Mouse (Mus musculus) liver, embryonic 16.5 days (tissue): Measurements from ENCODE around the gene Serping1. TPM values are rescaled to one million over a fixed set of nuclear protein-coding genes. Genes with fewer than 3 reads are reported as not detected.

ENCODE experiments used
- ATAC-seq: fragments of 200-750 bp; cut with Nextera tagmentation; 2 replicates; pipeline ENCODE4 v1.8.0; 2017; ENCODE audit warnings: low read depth, mild to moderate bottlenecking, moderate number of reproducible peaks, moderate library complexity
- H3K27ac ChIP-seq: fragments of 300-500 bp; sonication (generic); 2 replicates; pipeline ENCODE4 v1.5.1; 2014; ENCODE audit warnings: mild to moderate bottlenecking, low read length
- H3K27me3 ChIP-seq: fragments of 300-500 bp; sonication (generic); 2 replicates; pipeline ENCODE4 v1.6.1; 2014; ENCODE audit warnings: low read depth, low read length, mixed read lengths; ENCODE audit not compliant: control insufficient read depth, insufficient read depth
- H3K36me3 ChIP-seq: fragments of 300-500 bp; sonication (generic); 2 replicates; pipeline ENCODE4 v1.6.1; 2014; ENCODE audit warnings: mild to moderate bottlenecking; ENCODE audit not compliant: control insufficient read depth, insufficient read depth
- H3K4me1 ChIP-seq: fragments of 300-500 bp; sonication (generic); 2 replicates; pipeline ENCODE4 v1.6.1; 2014; ENCODE audit warnings: low read depth, low read length, mixed read lengths; ENCODE audit not compliant: control insufficient read depth
- H3K4me2 ChIP-seq: fragments of 300-500 bp; sonication (generic); 2 replicates; pipeline ENCODE4 v1.6.1; 2014; ENCODE audit warnings: low read depth, low read length, mixed read lengths
- H3K4me3 ChIP-seq: fragments of 300-500 bp; sonication (generic); 2 replicates; pipeline ENCODE4 v1.5.1; 2014; ENCODE audit warnings: low read depth, mild to moderate bottlenecking, low read length
- H3K9ac ChIP-seq: fragments of 300-500 bp; sonication (generic); 2 replicates; pipeline ENCODE4 v1.6.1; 2014; ENCODE audit warnings: low read depth, low read length
- H3K9me3 ChIP-seq: fragments of 300-500 bp; sonication (generic); replicated peaks from 2 replicates; pipeline ENCODE4 v1.6.1; 2016; ENCODE audit warnings: low read length; ENCODE audit not compliant: control insufficient read depth
- WGBS: fragments of 180-500 bp; shearing (Covaris S2); extraction: QIAGEN DNeasy Blood & Tissue Kit; methylation state at CpG from one replicate; pipeline ENCODE4 v1.1.7; 2014; ENCODE audit not compliant: insufficient replicate concordance; 5-methylcytosine and 5-hydroxymethylcytosine counted together
- polyA plus RNA-seq: library from polyadenylated mRNA; unstranded; fragments of >200 nt; fragmentation: Nextera tagmentation; extraction: Ambion mirVana; gene quantifications from 2 replicates; pipeline ENCODE4 v1.2.1, GENCODE M21; 2015

Serping1 gene
- polyA plus RNA-seq, 1 experiment from 2014 or later, result 133 TPM

DNA sequence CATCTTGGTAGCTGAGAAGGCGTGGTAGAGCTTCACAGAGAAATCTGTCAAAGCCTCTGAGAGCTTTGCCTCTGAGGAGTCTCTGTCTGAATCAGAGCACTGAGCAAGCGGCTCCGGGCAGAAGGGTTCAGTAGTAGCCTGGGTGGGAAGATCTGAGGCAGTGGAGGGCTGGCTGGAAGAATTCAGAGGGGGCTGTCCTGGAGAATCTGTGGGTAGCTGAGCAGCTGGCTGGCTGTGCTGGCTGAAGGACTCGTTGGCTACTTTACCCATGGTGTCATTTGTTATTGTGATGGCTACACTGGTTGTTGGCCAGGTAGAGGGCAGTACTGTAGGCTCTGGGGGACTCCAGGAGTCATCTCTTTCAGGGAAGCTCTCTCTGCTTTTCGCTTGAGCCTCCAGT lies 2.0 kb downstream of the Serping1 start:
- no peak for ATAC-seq
- Histone ChIP-seq H3K9ac (no peak overlapping the region), H3K27me3 (peaks cover 17% of the 10 kb centered on the region), H3K9me3 (no peaks in the 10 kb centered on the region), H3K27ac (no peak overlapping the region), H3K4me2 (no peak overlapping the region), H3K4me1 (no peaks in the 10 kb centered on the region; the same call in none of the 2 replicates), H3K36me3 (no peaks in the 10 kb centered on the region), H3K4me3 (no peak overlapping the region)
- 59% methylated on average over 5 of the region's 5 CpGs for WGBS

DNA sequence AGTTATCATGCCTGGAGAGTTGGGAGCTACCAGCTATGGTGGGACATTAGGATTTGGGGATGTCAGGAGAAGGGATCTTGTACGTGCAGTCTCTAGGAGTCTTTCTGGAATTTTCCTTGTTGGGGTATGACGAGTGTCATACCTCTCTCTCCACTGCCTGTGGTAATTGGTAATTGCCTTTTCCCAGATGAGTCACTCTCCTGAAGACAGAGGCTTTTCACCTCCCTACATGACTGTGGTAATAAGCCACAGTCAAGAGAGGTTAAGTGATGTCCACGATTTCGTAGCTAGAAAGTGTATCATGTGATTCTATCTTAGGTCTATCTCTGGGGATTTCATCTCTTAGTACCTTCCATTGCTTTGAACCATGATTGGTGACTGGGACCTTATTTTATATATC lies 2.8 kb downstream of the Serping1 start:
- Histone ChIP-seq H3K4me2 (no peak overlapping the region), H3K4me3 (no peak overlapping the region), H3K9ac (no peak overlapping the region), H3K9me3 (no peaks in the 10 kb centered on the region), H3K4me1 (no peaks in the 10 kb centered on the region; the same call in none of the 2 replicates), H3K27ac (no peak overlapping the region), H3K36me3 (no peaks in the 10 kb centered on the region), H3K27me3 (peaks cover 14% of the 10 kb centered on the region)
- WGBS, result 64% methylated on average over 4 of the region's 4 CpGs
- ATAC-seq, result no peak

DNA sequence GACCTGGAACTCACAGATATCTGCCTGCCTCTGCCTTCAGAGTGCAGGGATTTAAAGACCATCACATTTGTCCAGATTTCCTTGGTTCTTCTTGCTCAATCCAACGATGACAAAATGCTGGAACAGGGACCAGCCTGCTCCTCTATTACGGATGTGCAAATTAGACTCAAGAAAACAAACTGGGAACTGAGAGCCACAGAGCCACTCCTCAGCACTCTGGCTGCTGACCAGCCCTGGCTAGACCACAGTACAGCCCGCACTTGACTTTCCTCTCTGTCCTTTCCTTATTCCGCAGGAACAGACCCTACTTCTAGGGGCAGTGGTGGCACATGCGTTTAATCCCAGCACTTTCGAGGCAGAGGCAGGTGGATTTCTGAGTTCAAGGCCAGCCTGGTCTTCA lies 4.7 kb downstream of the Serping1 start:
- Histone ChIP-seq H3K9me3 (no peaks in the 10 kb centered on the region), H3K4me3 (no peak overlapping the region), H3K9ac (no peak overlapping the region), H3K27me3 (peaks cover 10% of the 10 kb centered on the region), H3K36me3 (no peaks in the 10 kb centered on the region), H3K4me2 (no peak overlapping the region), H3K4me1 (no peaks in the 10 kb centered on the region; the same call in none of the 2 replicates), H3K27ac (no peak overlapping the region)
- no peak for ATAC-seq
- 51% methylated on average over 6 of the region's 6 CpGs for WGBS

- Histone ChIP-seq H3K27me3 (no peaks in the 10 kb centered on the region; the same call in 1 of the 2 replicates), H3K4me2 (no peak overlapping the region), H3K36me3 (no peaks in the 10 kb centered on the region), H3K9ac (no peak overlapping the region), H3K9me3 (no peaks in the 10 kb centered on the region), H3K4me1 (no peaks in the 10 kb centered on the region; the same call in 1 of the 2 replicates), H3K27ac (no peak overlapping the region), H3K4me3 (no peak overlapping the region)
- WGBS, result 18% methylated on average over 1 of the region's 1 CpGs
- ATAC-seq, result no peak
These were observed 12.4 kb downstream of the Serping1 start for GRCm38 (mm10) chr2:84762818-84763217.

GRCm38 (mm10) chr2:84762295-84762694 lies 12.9 kb downstream of the Serping1 start:
- no peak overlapping the region for H3K9ac ChIP-seq
- ATAC-seq, result no peak
- WGBS, result 47% methylated on average over 4 of the region's 4 CpGs
- H3K9me3 ChIP-seq, result no peaks in the 10 kb centered on the region
- H3K27me3 ChIP-seq, result no peaks in the 10 kb centered on the region; the same call in 1 of the 2 replicates
- no peaks in the 10 kb centered on the region for H3K36me3 ChIP-seq
- H3K4me2 ChIP-seq, result no peak overlapping the region
- H3K4me1 ChIP-seq, result no peaks in the 10 kb centered on the region; the same call in 1 of the 2 replicates
- 0 out of 2 replicates have a peak overlapping the region, but pooled peaks have one; percentile 30 for H3K27ac ChIP-seq
- no peak overlapping the region for H3K4me3 ChIP-seq

- Histone ChIP-seq H3K27me3 (no peaks in the 10 kb centered on the region; the same call in 1 of the 2 replicates), H3K4me3 (no peak overlapping the region), H3K36me3 (no peaks in the 10 kb centered on the region), H3K27ac (peak overlapping the region; percentile 30; the same call in 1 of the 2 replicates), H3K4me2 (no peak overlapping the region), H3K9ac (no peak overlapping the region), H3K9me3 (no peaks in the 10 kb centered on the region), H3K4me1 (no peaks in the 10 kb centered on the region; the same call in 1 of the 2 replicates)
- WGBS, result 40% methylated on average over 1 of the region's 1 CpGs
- ATAC-seq, result peak; percentile 38; the same call in 1 of the 2 replicates
These were observed 13.4 kb downstream of the Serping1 start for GRCm38 (mm10) chr2:84761840-84762239.

DNA sequence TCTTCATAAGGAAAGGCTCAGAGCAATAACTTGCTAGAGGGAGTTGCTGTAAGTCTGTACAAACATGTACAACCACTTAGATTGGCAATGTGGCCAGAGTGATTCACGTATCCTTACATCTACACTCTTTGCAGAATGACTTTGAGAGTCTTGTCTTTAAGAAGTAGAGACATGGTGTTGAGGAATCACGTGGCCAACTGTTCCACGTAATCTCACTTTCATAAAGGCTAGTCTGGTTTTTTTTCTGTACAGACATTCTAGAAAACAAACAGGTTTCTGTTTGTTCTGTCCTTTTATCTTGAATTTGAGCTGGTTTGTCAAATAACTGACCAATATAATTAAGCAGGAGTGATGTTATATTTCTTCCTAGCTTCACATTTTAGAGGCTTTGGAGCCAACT lies 13.9 kb downstream of the Serping1 start:
- no peak for ATAC-seq
- Histone ChIP-seq H3K27ac (peak overlapping the region; percentile 15; the same call in 1 of the 2 replicates), H3K36me3 (no peaks in the 10 kb centered on the region), H3K4me3 (no peak overlapping the region), H3K9ac (no peak overlapping the region), H3K4me2 (no peak overlapping the region), H3K9me3 (no peaks in the 10 kb centered on the region), H3K4me1 (no peaks in the 10 kb centered on the region; the same call in 1 of the 2 replicates), H3K27me3 (no peaks in the 10 kb centered on the region; the same call in 1 of the 2 replicates)
- 58% methylated on average over 3 of the region's 3 CpGs for WGBS

DNA sequence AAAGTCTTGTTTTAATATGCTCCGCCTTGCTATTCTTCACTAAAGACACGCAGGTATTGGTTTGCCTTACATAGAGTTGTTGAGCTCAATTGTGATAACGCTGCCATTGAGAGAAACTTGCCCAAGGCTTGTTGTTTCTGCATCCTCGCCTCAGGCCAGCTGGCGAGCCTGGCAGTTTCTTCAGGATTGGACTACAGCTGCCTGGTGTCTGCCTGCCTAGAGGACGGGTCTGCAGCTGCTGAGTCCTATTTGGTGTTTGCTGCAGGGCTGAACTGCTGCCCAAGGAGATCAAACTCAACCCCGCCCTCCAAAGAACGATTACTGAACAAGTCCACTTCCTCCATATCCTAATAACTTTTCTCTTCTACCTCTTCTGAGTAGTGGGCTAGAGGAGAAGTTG lies 14.5 kb downstream of the Serping1 start:
- Histone ChIP-seq H3K4me1 (no peaks in the 10 kb centered on the region; the same call in 1 of the 2 replicates), H3K9me3 (no peaks in the 10 kb centered on the region), H3K4me2 (no peak overlapping the region), H3K4me3 (no peak overlapping the region), H3K27me3 (no peaks in the 10 kb centered on the region; the same call in 1 of the 2 replicates), H3K36me3 (no peaks in the 10 kb centered on the region), H3K9ac (no peak overlapping the region), H3K27ac (no peak overlapping the region)
- WGBS, result 61% methylated on average over 8 of the region's 8 CpGs
- ATAC-seq, result no peak

GRCm38 (mm10) chr2:84758542-84759127 lies 16.6 kb downstream of the Serping1 start:
- no peak overlapping the region for H3K9ac ChIP-seq
- no peak overlapping the region for H3K4me2 ChIP-seq
- no peak overlapping the region for H3K4me3 ChIP-seq
- WGBS, result 0% methylated on average over 2 of the region's 2 CpGs
- peak; percentile 31; the same call in 1 of the 2 replicates for ATAC-seq
- no peaks in the 10 kb centered on the region for H3K9me3 ChIP-seq
- H3K36me3 ChIP-seq, result no peaks in the 10 kb centered on the region
- no peak overlapping the region for H3K27ac ChIP-seq
- no peaks in the 10 kb centered on the region; the same call in 1 of the 2 replicates for H3K27me3 ChIP-seq
- H3K4me1 ChIP-seq, result no peaks in the 10 kb centered on the region; the same call in 1 of the 2 replicates
